ENCODE assay signal across 8 mouse cellular contexts in the genomic region with DNA sequence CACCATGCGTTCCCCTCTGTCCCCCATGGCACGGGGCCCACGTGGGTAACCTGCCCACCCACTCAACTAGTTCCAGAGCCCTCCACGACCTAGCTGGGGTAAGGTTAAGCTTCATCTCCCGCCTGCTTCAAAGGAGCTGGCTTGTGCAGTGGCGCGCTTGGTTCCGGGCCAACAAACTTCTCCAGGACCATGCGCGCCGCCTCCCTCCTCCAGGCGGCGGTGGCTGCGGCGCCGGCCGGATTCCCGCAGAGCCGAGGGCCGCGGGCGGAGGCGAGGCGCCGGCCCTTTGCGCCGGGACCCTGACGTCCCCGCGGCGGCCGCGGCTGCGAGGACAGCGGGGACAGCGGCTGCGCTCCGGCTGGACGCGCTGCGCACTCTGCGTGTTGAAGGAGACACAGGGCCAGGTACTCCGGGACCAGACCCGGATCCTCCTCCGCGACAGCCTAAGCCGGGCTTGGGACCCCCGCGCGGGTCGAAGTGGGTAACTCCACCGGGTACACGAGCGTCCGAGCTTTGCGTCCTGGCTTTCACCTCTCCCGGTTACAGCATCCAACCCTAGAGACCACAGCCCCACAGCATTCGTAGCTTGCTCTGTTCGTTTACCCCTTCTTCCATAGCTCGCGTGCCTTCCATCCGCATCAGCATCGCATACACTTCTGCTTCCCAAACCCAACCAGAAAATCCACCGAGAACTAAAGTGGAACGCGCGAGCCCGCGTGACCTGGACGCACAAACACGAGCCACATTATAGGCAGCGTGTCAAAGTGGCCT. TPM values are rescaled to one million over a fixed set of nuclear protein-coding genes. Genes with fewer than 3 reads are reported as not detected.
DNase-seq lines count a peak whose midpoint lies in the region; ATAC-seq and TF ChIP-seq lines count a peak whose summit lies in the region.

No protein-coding gene starts in this region.

- H3K4me3 ChIP-seq in intestine, embryonic 14.5 days (ENCODE audit: low read depth, low read length), result peak overlapping the region; percentile 55
- H3K4me3 ChIP-seq in limb, embryonic 15.5 days, result peak overlapping the region; percentile 57
- H3K4me3 ChIP-seq in olfactory bulb, adult 2 months (ENCODE audit: insufficient read depth, low read depth, low read length), result peak overlapping the region; percentile 51

- H3K27ac ChIP-seq in intestine, embryonic 14.5 days (ENCODE audit: low read depth), result no peak overlapping the region
- no peak overlapping the region for H3K27ac ChIP-seq in limb, embryonic 15.5 days
- H3K27ac ChIP-seq in olfactory bulb, adult 2 months (ENCODE audit: insufficient read depth, low read depth, low read length), result no peak overlapping the region

- under 1% methylated on average over 72 of the region's 72 CpGs for WGBS in intestine, embryonic 14.5 days
- under 1% methylated on average over 71 of the region's 72 CpGs for WGBS in limb, embryonic 15.5 days
- WGBS in olfactory bulb, adult 2 months, result under 1% methylated on average over 72 of the region's 72 CpGs

- H3K9ac ChIP-seq in intestine, embryonic 14.5 days (ENCODE audit: low read length), result peak overlapping the region; percentile 48; the same call in 1 of the 2 replicates
- H3K9ac ChIP-seq in limb, embryonic 15.5 days, result peak overlapping the region; percentile 71

- peak; percentile 76 for ATAC-seq in intestine, embryonic 14.5 days (replicated peaks; ENCODE audit: low FRiP score, low TSS enrichment, low read depth)
- ATAC-seq in limb, embryonic 15.5 days (ENCODE audit: insufficient number of reproducible peaks, low FRiP score, low TSS enrichment, low read depth), result peak; percentile 74

- H3K9me3 ChIP-seq in intestine, embryonic 14.5 days (ENCODE audit: control insufficient read depth, low read length), result no peaks in the 10 kb centered on the region
- no peaks in the 10 kb centered on the region for H3K9me3 ChIP-seq in limb, embryonic 15.5 days

- DNase-seq in layer of hippocampus, adult 11-12 months (ENCODE audit: low spot score), result peak; percentile 28
- DNase-seq in layer of hippocampus, adult 9-10 months (ENCODE audit: low spot score), result no peak
- peak; percentile 69 to 76 for DNase-seq in cerebellum, postnatal 25 days
- DNase-seq in frontal cortex, postnatal 36 days (ENCODE audit: low spot score in 2 of 2), result peak; percentile 58 to 63
- DNase-seq in intestine, embryonic 14.5 days (ENCODE audit: low spot score), result peak; percentile 67
- no peak for DNase-seq in thymus, postnatal 10 days (ENCODE audit: low spot score in 2 of 2)

- peaks cover 67% of the 10 kb centered on the region for H3K27me3 ChIP-seq in intestine, embryonic 14.5 days (replicated peaks; ENCODE audit: control insufficient read depth, insufficient read depth, low read length)
- H3K27me3 ChIP-seq in limb, embryonic 15.5 days, result peaks cover 48% of the 10 kb centered on the region

- peak overlapping the region; percentile 97 for H3K4me2 ChIP-seq in intestine, embryonic 14.5 days (ENCODE audit: low read length)
- H3K4me2 ChIP-seq in limb, embryonic 15.5 days, result peak overlapping the region; percentile 97

- no peak for TF ChIP-seq CTCF in olfactory bulb, adult 2 months (IDR thresholded peaks at IDR 0.05; ENCODE audit: insufficient read depth, low read depth, low read length)

- H3K36me3 ChIP-seq in intestine, embryonic 14.5 days (ENCODE audit: control insufficient read depth, insufficient read depth, low read length), result no peaks in the 10 kb centered on the region
- H3K36me3 ChIP-seq in limb, embryonic 15.5 days, result no peaks in the 10 kb centered on the region

- no peak for TF ChIP-seq POLR2A in olfactory bulb, adult 2 months (IDR thresholded peaks at IDR 0.05; ENCODE audit: insufficient read depth, low read depth, low read length)

- 0 out of 2 replicates have a peak, but pooled peaks cover 6% of the 10 kb centered on the region for H3K4me1 ChIP-seq in intestine, embryonic 14.5 days (replicated peaks; ENCODE audit: control insufficient read depth, insufficient read depth, low read length)
- H3K4me1 ChIP-seq in limb, embryonic 15.5 days, result peaks cover 15% of the 10 kb centered on the region
- peaks cover 9% of the 10 kb centered on the region for H3K4me1 ChIP-seq in olfactory bulb, adult 2 months (ENCODE audit: control insufficient read depth, insufficient read depth, low read length)

RNA-seq across cellular contexts. Expression of a gene that starts 0.7 kb away (rescaled TPM):
- 0.73 and 0.74 TPM in 2 replicates for polyA plus RNA-seq in intestine, embryonic 14.5 days (2014; fragmentation: Nextera tagmentation; extraction: Ambion mirVana)
- 5.7 and 6.0 TPM in 2 replicates for polyA plus RNA-seq in limb, embryonic 15.5 days (2015; fragmentation: Nextera tagmentation; extraction: Ambion mirVana)
- not detected in 2 replicates for polyA plus RNA-seq in olfactory bulb, adult 2 months (2012; ENCODE audit: insufficient read depth, insufficient read length, low replicate concordance, missing spikeins)

Comparison
In these comparisons a context has a peak if more than half of its experiments do, and no peak if none do; other contexts are left out.
1. DNase-seq: peak in layer of hippocampus, adult 11-12 months (single experiment), cerebellum, postnatal 25 days (2 of 2), frontal cortex, postnatal 36 days (2 of 2) and intestine, embryonic 14.5 days (single experiment); none in layer of hippocampus, adult 9-10 months (single experiment) and thymus, postnatal 10 days (0 of 2).
2. Peak in every context shown above with its lines, with median percentiles within 50 percentile points of each other: H3K4me3 ChIP-seq.